20 mouse cellular contexts compared by ENCODE assay signal in the genomic region with DNA sequence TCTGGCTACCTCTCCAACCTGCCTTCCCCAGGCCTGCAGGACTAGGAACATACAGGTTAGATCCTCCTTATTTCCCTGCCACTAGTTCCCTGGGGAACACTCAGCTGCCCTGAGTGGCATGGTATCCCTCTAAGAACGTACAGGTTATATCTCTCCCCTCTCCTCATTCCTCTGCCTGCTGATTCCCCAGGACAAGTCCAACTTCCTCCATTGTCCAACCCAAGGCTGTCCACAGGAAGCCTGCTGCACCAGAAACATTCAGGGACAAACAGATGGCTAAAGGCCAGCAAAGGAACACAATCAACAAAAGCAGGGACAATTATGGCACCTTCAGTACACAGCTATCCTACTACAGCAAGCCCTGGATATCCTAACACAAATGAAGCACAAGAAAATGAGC.
"Had no signal": no experiment of that assay in that cellular context is flagged by ENCODE, and none has a peak within 500 bp of the region (broad histone marks: within the 10 kb centered on the region; RNA-seq: fewer than 3 reads in every experiment).

No protein-coding gene starts in this region.

- H3K27me3 ChIP-seq: limb, embryonic 13.5 days; liver, embryonic 12.5 days; liver, embryonic 15.5 days; lung, embryonic 15.5 days; megakaryocyte, embryonic 14.5 days; midbrain, embryonic 15.5 days; neural tube, embryonic 12.5 days; neural tube, embryonic 15.5 days had no signal

- H3K27ac ChIP-seq: kidney, postnatal 0 days; layer of hippocampus, adult 2 months; limb, embryonic 10.5 days; limb, embryonic 13.5 days; liver, embryonic 12.5 days; liver, embryonic 15.5 days; lung, embryonic 15.5 days; midbrain, embryonic 10.5 days; midbrain, embryonic 15.5 days; neural tube, embryonic 12.5 days; neural tube, embryonic 15.5 days had no signal

- H3K4me2 ChIP-seq: limb, embryonic 13.5 days; liver, embryonic 12.5 days; liver, embryonic 15.5 days; lung, embryonic 15.5 days; midbrain, embryonic 15.5 days; neural tube, embryonic 12.5 days; neural tube, embryonic 15.5 days had no signal

- H3K36me3 ChIP-seq: limb, embryonic 10.5 days; limb, embryonic 13.5 days; liver, embryonic 12.5 days; liver, embryonic 15.5 days; lung, embryonic 15.5 days; midbrain, embryonic 10.5 days; midbrain, embryonic 15.5 days; neural tube, embryonic 12.5 days; neural tube, embryonic 15.5 days had no signal

- H3K4me1 ChIP-seq: limb, embryonic 10.5 days; limb, embryonic 13.5 days; liver, embryonic 12.5 days; liver, embryonic 15.5 days; lung, embryonic 15.5 days; midbrain, embryonic 15.5 days; neural tube, embryonic 12.5 days; neural tube, embryonic 15.5 days had no signal

- H3K4me3 ChIP-seq: layer of hippocampus, adult 2 months; limb, embryonic 10.5 days; limb, embryonic 13.5 days; liver, embryonic 12.5 days; liver, embryonic 15.5 days; lung, embryonic 15.5 days; megakaryocyte, embryonic 14.5 days; midbrain, embryonic 10.5 days; midbrain, embryonic 15.5 days; neural tube, embryonic 12.5 days; neural tube, embryonic 15.5 days had no signal

- H3K9ac ChIP-seq: limb, embryonic 13.5 days; liver, embryonic 12.5 days; liver, embryonic 15.5 days; lung, embryonic 15.5 days; midbrain, embryonic 15.5 days; neural tube, embryonic 12.5 days; neural tube, embryonic 15.5 days had no signal

- ATAC-seq: liver, embryonic 12.5 days; midbrain, embryonic 15.5 days had no signal

- H3K9me3 ChIP-seq: limb, embryonic 10.5 days; limb, embryonic 13.5 days; liver, embryonic 12.5 days; liver, embryonic 15.5 days; lung, embryonic 15.5 days; midbrain, embryonic 15.5 days; neural tube, embryonic 12.5 days; neural tube, embryonic 15.5 days had no signal

- DNase-seq: kidney, postnatal 25 days; layer of hippocampus, adult 9-11 months; liver; lung, adult 18-20 months; lung, postnatal 10 days; lung, postnatal 36 days; right cerebral cortex, postnatal 25 days; thymus, postnatal 25 days had no signal
